Mouse (Mus musculus): ENCODE data around the gene Mical3.

- TF ChIP-seq CTCF (IDR thresholded peaks at IDR 0.05; ENCODE audit: low read depth, low read length) (no peak), POLR2A (IDR thresholded peaks at IDR 0.05; ENCODE audit: insufficient read depth, low read length) (no peak)
Observed at GRCm38 (mm10) chr6:121109998-121110603, 20.7 kb downstream of the Mical3 start.
